In genomic region chr7:29162750-29163525, GRCm38 (mm10) we compare ENCODE assay signal across 1 mouse cellular context.
TF ChIP-seq lines count a peak whose summit lies in the region.

No protein-coding gene starts in this region.

TF ChIP-seq in ES-E14, 5 proteins besides CTCF, POLR2A, EP300 and RAD21:
- TF ChIP-seq MAFK (IDR thresholded peaks at IDR 0.05; ENCODE audit: insufficient read depth, low read depth, low read length) = no peak
- TF ChIP-seq HCFC1 (IDR thresholded peaks at IDR 0.05; ENCODE audit: borderline replicate concordance, insufficient read depth, low read length) = no peak
- TF ChIP-seq ZC3H11A (IDR thresholded peaks at IDR 0.05; ENCODE audit: borderline replicate concordance, low read depth, low read length) = no peak
- TF ChIP-seq CHD2 (IDR thresholded peaks at IDR 0.05; ENCODE audit: low read depth, low read length) = no peak
- no peak for TF ChIP-seq ZNF384 (IDR thresholded peaks at IDR 0.05; ENCODE audit: low read depth, low read length)
